Mouse (Mus musculus) forebrain, embryonic 12.5 days (tissue): ENCODE results near the gene Sirpa. TPM values are rescaled to one million over a fixed set of nuclear protein-coding genes. Genes with fewer than 3 reads are reported as not detected.

ENCODE experiments used
- ATAC-seq: fragments of 200-750 bp; cut with Nextera tagmentation; 2 replicates; pipeline ENCODE4 v1.8.0; 2017; ENCODE audit warnings: moderate TSS enrichment; ENCODE audit not compliant: low FRiP score
- H3K27ac ChIP-seq: fragments of 300-500 bp; sonication (generic); 2 replicates; pipeline ENCODE4 v1.5.1; 2016; ENCODE audit warnings: mild to moderate bottlenecking
- H3K27me3 ChIP-seq: fragments of 300-500 bp; sonication (generic); 2 replicates; pipeline ENCODE4 v1.6.1; 2016; ENCODE audit warnings: mild to moderate bottlenecking
- H3K36me3 ChIP-seq: fragments of 300-500 bp; sonication (generic); replicated peaks from 2 replicates; pipeline ENCODE4 v1.6.1; 2016; ENCODE audit warnings: mild to moderate bottlenecking
- H3K4me1 ChIP-seq: fragments of 300-500 bp; sonication (generic); 2 replicates; pipeline ENCODE4 v1.6.1; 2016
- H3K4me2 ChIP-seq: fragments of 300-500 bp; sonication (generic); 2 replicates; pipeline ENCODE4 v1.6.1; 2016; ENCODE audit warnings: mild to moderate bottlenecking, moderate library complexity
- H3K4me3 ChIP-seq: fragments of 300-500 bp; sonication (generic); replicated peaks from 2 replicates; pipeline ENCODE4 v1.5.1; 2016; ENCODE audit warnings: mild to moderate bottlenecking
- H3K9ac ChIP-seq: fragments of 300-500 bp; sonication (generic); 2 replicates; pipeline ENCODE4 v1.6.1; 2016; ENCODE audit warnings: mild to moderate bottlenecking
- H3K9me3 ChIP-seq: fragments of 300-500 bp; sonication (generic); 2 replicates; pipeline ENCODE4 v1.6.1; 2016
- WGBS: fragments of 180-500 bp; shearing (Covaris S2); methylation state at CpG from one replicate; pipeline ENCODE4 v1.1.7; 2016; 5-methylcytosine and 5-hydroxymethylcytosine counted together
- polyA plus RNA-seq: library from polyadenylated mRNA; unstranded; fragments of >200 nt; fragmentation: Nextera tagmentation; extraction: Ambion mirVana; gene quantifications from 2 replicates; pipeline ENCODE4 v1.2.1, GENCODE M21; 2016

Sirpa gene
- polyA plus RNA-seq, 1 experiment from 2014 or later, result 18.2 TPM

DNA sequence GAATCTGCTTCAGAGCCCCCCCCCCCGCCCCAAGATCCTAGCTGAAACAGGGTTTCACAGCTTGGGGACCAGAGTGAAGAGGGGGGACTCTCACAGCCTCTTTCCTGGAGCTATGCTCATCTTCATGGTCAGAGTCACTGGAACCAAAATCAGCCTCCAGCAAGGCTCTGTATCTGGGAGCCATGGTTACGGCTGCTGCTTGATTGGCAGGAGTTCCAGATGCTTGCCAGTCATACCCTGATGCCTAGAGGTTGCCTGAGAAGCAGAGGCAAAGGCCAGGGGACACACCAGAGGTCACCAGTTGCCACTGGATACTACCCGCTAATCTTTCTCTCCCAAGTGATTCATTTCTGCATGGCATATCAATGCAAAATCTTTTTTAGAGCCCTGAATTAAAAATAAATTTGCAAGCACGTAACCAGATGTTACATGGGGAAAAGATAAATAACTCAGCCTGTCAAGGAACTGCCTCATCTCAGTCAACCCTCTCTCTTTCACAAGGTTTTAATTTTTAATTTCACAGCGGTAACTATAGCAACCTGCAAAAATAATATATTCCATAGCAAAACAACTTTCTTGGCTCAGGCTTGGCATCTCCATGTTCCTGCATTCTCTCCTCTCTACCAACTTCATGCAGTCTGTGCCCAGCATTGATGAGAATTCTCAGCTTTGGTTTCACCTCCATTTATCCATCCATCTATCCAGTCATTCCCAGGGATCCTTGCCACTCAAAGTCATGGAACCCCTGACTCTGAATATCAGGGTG is 28.5 kb upstream of the Sirpa start:
- no peak for ATAC-seq
- Histone ChIP-seq H3K9me3 (no peaks in the 10 kb centered on the region), H3K4me1 (peaks cover 4% of the 10 kb centered on the region; the same call in 1 of the 2 replicates), H3K4me3 (no peak overlapping the region), H3K27me3 (no peaks in the 10 kb centered on the region), H3K36me3 (no peaks in the 10 kb centered on the region), H3K4me2 (no peak overlapping the region), H3K27ac (no peak overlapping the region), H3K9ac (no peak overlapping the region)
- 79% methylated on average over 5 of the region's 5 CpGs for WGBS

DNA sequence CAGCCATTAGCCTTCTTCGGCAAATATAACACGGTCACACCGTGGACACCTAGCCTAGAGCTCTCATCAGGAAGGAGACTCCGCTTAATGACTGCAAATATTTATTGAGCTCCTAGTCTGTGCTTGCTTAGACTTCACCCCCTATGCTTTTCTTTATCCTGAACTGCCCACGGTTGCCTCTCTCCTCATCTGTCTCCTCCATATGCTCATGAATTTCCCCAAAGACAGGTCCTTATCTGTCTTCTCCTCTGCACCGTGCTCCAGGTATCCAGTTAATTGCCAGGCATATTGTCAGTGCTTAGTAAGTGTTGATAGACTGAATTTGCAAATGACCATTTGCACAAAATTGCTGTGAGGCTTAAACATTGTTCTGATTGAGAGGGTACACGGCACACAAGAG is 23.5 kb upstream of the Sirpa start:
- Histone ChIP-seq H3K9ac (no peak overlapping the region), H3K9me3 (no peaks in the 10 kb centered on the region), H3K4me3 (no peak overlapping the region), H3K4me1 (peaks cover 8% of the 10 kb centered on the region), H3K4me2 (no peak overlapping the region), H3K27me3 (no peaks in the 10 kb centered on the region), H3K36me3 (no peaks in the 10 kb centered on the region), H3K27ac (no peak overlapping the region)
- no peak for ATAC-seq
- WGBS, result 91% methylated on average over 7 of the region's 7 CpGs

DNA sequence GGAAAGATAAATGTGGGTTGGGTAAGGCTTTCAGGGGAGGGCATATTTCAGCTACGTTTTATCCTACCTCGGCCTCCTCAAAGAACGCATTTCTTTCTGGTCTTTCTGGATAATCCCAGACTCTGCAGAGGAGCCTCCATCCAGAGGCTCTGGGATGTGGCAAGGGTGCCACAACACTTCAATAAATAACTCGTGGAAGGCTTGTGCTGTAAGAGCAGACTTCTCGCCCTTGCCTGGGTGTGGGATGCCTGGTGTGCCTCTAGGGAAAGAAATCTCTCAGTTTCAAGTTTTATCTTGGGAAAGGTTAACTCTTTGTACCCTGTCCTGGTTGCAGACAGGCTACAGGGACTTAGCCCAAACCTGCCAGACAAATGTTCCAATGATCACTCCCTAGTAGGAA is 23.1 kb upstream of the Sirpa start:
- Histone ChIP-seq H3K4me1 (peaks cover 13% of the 10 kb centered on the region), H3K36me3 (no peaks in the 10 kb centered on the region), H3K27ac (no peak overlapping the region), H3K4me3 (no peak overlapping the region), H3K9me3 (no peaks in the 10 kb centered on the region), H3K4me2 (no peak overlapping the region), H3K27me3 (no peaks in the 10 kb centered on the region), H3K9ac (no peak overlapping the region)
- ATAC-seq, result no peak
- WGBS, result 74% methylated on average over 5 of the region's 5 CpGs

DNA sequence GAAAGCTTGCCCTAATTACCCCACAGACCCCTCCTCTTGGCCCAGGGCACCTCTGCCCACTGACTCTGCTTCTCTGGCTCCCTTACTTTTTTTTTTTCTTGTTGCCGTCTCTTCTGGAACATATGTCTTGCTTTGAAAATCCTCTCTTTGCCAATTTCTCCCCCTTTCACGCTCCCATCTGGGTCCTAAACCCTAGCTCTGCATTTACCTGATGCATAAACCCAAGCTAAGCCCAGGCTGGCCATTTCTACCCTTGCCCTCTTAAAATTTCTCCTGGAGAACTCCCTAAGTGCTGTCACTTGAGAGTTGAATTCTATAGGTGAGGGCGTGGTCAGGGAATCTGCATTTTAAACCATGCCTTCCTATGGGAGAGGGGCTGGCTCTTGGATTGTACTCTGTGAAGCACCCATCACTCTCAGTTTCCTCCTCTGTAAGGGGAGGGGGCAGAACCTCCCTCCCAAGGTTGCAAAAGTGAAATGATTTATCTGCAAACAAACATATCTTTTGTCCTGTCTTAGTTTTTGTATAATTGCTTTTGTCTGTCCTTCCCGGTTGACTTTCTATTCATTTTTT is 18.8 kb upstream of the Sirpa start:
- H3K27ac ChIP-seq, result peak overlapping the region; percentile 78
- H3K4me2 ChIP-seq, result peak overlapping the region; percentile 60
- H3K36me3 ChIP-seq, result no peaks in the 10 kb centered on the region
- 16% methylated on average over 4 of the region's 4 CpGs for whole genome bisulfite sequencing
- H3K4me3 ChIP-seq, result peak overlapping the region; percentile 32
- no peaks in the 10 kb centered on the region for H3K9me3 ChIP-seq
- peak; percentile 58 for ATAC-seq
- H3K27me3 ChIP-seq, result no peaks in the 10 kb centered on the region; the same call in 1 of the 2 replicates
- peaks cover 17% of the 10 kb centered on the region for H3K4me1 ChIP-seq
- peak overlapping the region; percentile 8; the same call in 1 of the 2 replicates for H3K9ac ChIP-seq

DNA sequence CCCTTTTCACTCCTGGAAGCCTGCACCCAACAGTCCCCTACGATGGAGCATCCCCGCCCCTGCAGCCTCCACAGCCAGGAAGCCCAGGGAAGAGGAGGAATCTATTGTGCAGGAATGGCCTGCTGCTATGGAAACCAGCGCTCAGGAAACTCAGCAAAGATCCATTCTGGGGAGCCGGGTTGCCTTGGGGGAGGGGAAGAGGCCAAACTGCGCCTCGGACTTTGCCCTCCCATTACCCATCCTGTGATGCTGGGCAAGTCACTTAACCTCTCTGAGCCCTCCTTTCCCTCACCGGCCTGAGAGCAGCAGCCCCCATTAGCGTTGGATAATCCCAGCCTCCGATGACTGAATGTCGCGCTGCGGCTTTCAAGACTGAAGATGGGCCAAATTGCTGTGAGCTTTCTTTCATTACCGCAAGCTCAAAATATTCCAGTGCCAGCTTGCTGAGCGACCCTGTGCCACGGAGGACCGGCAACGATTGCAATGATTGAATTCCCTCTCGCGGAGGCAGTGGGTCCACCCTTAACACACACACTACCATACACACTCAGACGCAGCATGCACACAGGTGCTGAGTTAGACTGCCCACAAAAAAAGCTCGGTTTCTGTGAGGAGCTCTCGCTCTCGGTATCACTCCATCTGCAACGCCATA is 18.1 kb upstream of the Sirpa start:
- H3K4me2 ChIP-seq, result peak overlapping the region; percentile 60
- peak overlapping the region; percentile 32 for H3K4me3 ChIP-seq
- H3K4me1 ChIP-seq, result peaks cover 17% of the 10 kb centered on the region
- H3K27me3 ChIP-seq, result no peaks in the 10 kb centered on the region; the same call in 1 of the 2 replicates
- WGBS, result 3% methylated on average over 24 of the region's 24 CpGs
- peak; percentile 89 for ATAC-seq
- H3K36me3 ChIP-seq, result no peaks in the 10 kb centered on the region
- H3K9ac ChIP-seq, result peak overlapping the region; percentile 40; the same call in 1 of the 2 replicates
- H3K9me3 ChIP-seq, result no peaks in the 10 kb centered on the region
- peak overlapping the region; percentile 78 for H3K27ac ChIP-seq

DNA sequence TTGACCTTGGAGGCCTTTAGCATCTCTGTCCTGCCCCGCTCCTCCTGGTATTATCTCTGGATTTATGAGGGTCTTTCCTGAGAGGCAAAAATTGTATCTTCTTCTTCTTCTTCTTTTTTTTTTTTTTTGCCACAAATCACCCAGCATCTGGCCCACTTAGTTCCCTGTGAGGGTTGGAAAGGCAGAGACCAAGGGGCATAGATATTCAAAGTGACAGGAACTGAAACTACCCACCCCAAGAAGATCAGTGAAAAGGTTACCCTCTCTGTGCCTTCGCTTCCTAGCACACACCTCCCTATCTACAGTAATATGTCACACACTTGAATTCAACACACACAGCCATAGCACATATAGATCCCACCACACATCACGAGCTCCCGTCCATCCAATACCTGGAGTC is 17.5 kb upstream of the Sirpa start:
- H3K36me3 ChIP-seq, result no peaks in the 10 kb centered on the region
- 87% methylated on average over 4 of the region's 4 CpGs for WGBS
- H3K4me3 ChIP-seq, result no peak overlapping the region
- no peaks in the 10 kb centered on the region; the same call in 1 of the 2 replicates for H3K27me3 ChIP-seq
- no peak for ATAC-seq
- peak overlapping the region; percentile 78 for H3K27ac ChIP-seq
- peaks cover 17% of the 10 kb centered on the region for H3K4me1 ChIP-seq
- H3K4me2 ChIP-seq, result peak overlapping the region; percentile 60; the same call in 1 of the 2 replicates
- no peaks in the 10 kb centered on the region for H3K9me3 ChIP-seq
- no peak overlapping the region for H3K9ac ChIP-seq

DNA sequence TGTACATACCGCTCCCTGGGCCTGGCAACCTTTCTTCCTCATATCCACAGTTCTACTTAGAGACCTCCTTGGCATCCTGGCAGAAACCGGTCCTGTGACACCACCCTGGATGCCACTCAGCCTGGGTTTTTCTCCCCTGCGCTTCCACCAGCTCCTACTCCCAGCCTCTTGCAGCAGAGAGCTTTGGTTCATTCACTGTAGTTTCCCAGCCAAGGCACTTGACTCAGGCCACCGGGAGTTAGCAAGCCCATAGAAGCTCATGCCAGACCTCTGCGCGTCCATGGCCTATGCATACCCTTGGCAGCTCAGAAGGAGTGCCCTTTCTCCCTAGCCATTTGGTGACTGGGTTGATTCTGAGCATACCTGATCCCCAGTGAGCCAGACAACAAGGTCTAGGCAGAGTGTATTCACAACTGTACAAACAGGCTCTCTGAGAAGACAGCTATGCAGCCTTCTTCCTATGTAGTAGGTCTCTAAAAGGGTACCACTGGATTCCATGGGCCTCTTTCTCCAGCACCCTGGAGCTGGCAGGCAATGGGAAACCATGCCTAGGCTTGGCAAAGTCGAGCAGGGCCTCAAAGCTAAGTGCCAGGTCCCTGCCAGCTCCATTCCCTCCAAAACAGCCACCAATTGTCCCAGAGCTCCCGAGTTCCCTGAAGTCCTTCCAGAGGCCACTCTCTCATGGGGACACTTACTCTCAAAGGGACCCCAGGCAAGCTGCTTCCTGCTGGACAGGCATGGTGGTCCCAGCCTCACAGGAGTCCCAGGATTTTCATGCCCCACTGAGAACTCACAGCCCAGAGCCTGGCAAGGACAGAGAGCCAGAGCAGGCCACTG is 15.8 kb upstream of the Sirpa start:
- no peak overlapping the region for H3K9ac ChIP-seq
- H3K4me1 ChIP-seq, result peaks cover 17% of the 10 kb centered on the region
- H3K4me3 ChIP-seq, result no peak overlapping the region
- H3K4me2 ChIP-seq, result no peak overlapping the region
- H3K36me3 ChIP-seq, result no peaks in the 10 kb centered on the region
- no peak for ATAC-seq
- H3K9me3 ChIP-seq, result no peaks in the 10 kb centered on the region
- no peaks in the 10 kb centered on the region; the same call in 1 of the 2 replicates for H3K27me3 ChIP-seq
- no peak overlapping the region for H3K27ac ChIP-seq
- 87% methylated on average over 8 of the region's 8 CpGs for WGBS

DNA sequence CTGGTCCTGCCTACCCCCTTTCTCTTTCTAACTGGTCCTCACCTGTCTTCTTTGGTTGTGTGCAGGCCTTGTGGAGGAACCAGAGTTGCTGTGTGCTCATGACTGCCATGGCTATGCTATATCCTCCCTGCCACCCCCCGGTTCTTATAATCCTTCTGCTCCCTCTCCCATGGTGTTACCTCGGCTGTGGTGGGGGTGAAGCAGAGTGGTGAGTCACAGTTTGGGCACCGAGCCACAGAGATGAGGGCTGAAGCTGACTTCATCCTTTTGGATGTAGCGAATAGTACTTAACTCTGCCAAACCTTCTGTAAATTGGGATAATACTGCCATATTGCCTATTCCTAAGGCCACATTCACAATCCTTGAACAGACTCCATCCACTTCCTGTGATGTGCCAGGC is 12.0 kb upstream of the Sirpa start:
- H3K4me1 ChIP-seq, result peaks cover 16% of the 10 kb centered on the region
- 88% methylated on average over 4 of the region's 4 CpGs for WGBS
- no peaks in the 10 kb centered on the region for H3K36me3 ChIP-seq
- no peak overlapping the region for H3K4me3 ChIP-seq
- no peak overlapping the region for H3K27ac ChIP-seq
- no peak overlapping the region for H3K4me2 ChIP-seq
- no peaks in the 10 kb centered on the region for H3K9me3 ChIP-seq
- ATAC-seq, result no peak
- H3K9ac ChIP-seq, result no peak overlapping the region
- H3K27me3 ChIP-seq, result no peaks in the 10 kb centered on the region; the same call in 1 of the 2 replicates

DNA sequence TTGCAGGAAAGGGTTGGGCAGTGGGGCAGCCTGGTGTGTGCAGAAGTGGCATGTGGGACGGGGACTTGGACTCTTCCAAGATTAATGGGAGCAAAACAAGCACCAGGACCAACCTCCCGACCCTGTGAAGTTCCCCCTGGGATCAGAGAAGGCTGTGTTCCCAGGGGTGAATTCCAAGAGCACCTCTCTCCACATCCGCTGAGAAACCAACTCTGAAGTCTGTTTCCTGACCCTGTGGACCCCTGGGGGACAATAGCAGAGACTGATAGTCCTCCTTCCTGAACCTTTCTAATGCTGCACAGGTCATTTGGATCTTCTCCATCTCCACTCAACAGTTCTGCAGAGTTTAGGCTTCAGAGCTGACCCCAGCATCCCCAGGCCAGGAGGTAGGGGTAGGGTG is 10.8 kb upstream of the Sirpa start:
- Histone ChIP-seq H3K4me3 (no peak overlapping the region), H3K4me2 (no peak overlapping the region), H3K9ac (no peak overlapping the region), H3K27me3 (no peaks in the 10 kb centered on the region; the same call in 1 of the 2 replicates), H3K4me1 (peaks cover 17% of the 10 kb centered on the region), H3K27ac (no peak overlapping the region), H3K36me3 (no peaks in the 10 kb centered on the region), H3K9me3 (no peaks in the 10 kb centered on the region)
- no peak for ATAC-seq
- 64% methylated on average over 3 of the region's 3 CpGs for WGBS

DNA sequence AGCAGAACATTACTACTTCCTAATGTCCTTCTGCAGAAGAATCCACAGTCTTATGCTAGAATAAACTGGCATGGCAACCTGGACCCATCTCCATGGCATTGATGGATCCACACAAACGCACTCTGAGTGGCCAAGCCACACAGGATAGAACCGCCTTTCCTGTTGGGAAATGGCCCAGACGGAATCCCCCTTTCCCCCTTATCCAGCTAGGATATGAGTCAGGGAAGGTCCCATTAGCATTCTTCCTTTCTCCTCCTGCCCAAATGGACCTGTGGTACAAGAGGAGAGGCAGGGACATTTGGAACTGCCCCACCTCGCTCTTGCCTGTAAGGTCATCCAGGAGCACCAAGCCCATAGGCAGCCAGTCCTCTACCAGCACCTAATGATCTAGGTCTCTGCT is 10.4 kb upstream of the Sirpa start:
- no peak overlapping the region for H3K27ac ChIP-seq
- H3K36me3 ChIP-seq, result no peaks in the 10 kb centered on the region
- H3K9me3 ChIP-seq, result no peaks in the 10 kb centered on the region
- ATAC-seq, result no peak
- H3K9ac ChIP-seq, result no peak overlapping the region
- H3K4me1 ChIP-seq, result peaks cover 19% of the 10 kb centered on the region
- WGBS, result 89% methylated on average over 4 of the region's 4 CpGs
- H3K4me2 ChIP-seq, result no peak overlapping the region
- H3K27me3 ChIP-seq, result no peaks in the 10 kb centered on the region; the same call in 1 of the 2 replicates
- no peak overlapping the region for H3K4me3 ChIP-seq

DNA sequence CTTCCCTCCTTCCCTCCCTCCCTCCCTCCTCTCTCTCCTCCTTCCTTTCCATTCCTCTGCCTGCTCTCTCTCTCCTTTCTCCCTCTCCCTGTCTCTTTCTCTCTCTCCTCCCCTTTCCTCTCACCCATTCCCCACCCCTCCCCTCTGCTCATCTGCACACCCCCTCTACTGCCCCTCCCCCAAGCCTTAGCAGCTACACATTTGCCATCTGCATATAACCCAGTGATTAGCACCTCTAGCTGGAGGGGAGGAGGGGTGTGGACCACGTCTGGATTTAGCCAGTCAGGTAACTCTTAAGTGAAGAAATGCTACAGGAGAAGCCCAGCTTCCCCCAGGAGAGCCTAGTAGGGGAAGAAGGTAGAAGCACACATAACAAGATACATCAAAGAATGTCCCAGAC is 7.7 kb upstream of the Sirpa start:
- Histone ChIP-seq H3K4me1 (peaks cover 26% of the 10 kb centered on the region), H3K4me3 (no peak overlapping the region), H3K27ac (peak overlapping the region; percentile 54; the same call in 1 of the 2 replicates), H3K4me2 (no peak overlapping the region), H3K36me3 (no peaks in the 10 kb centered on the region), H3K27me3 (no peaks in the 10 kb centered on the region), H3K9me3 (no peaks in the 10 kb centered on the region), H3K9ac (no peak overlapping the region)
- peak; percentile 44; the same call in 1 of the 2 replicates for ATAC-seq
- WGBS, result 11% methylated on average over 1 of the region's 1 CpGs
